Mouse (Mus musculus): ENCODE results near the gene Pcx. TPM values are rescaled to one million over a fixed set of nuclear protein-coding genes. Genes with fewer than 3 reads are reported as not detected.

The Pcx gene
- polyA plus RNA-seq, 1 experiment from 2014 or later, result 9.7 TPM

DNA sequence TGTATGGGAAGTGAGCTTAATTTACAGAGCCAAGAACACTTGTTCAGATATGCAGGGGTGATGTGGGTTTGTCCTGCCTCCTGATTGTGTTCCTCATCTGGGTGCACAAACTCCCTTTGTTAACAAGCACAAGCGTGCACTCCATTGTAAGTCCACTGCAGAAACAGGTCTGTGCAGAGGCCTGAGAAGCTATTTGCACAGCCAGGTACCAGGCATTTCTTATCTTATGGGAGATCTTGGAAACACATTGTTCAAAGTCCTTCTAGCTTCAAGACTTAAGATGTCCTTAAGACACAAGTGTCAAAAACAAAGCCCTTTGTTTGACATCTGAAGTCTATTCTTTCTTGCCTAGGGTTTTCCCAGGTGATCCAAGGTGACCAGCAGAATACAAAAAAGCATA, 5.4 kb upstream of the Pcx start:
- 92% methylated on average over 1 of the region's 1 CpGs for WGBS
- DNase-seq (ENCODE audit: low spot score), result no peak
- H3K27ac ChIP-seq (ENCODE audit: low read depth), result no peak overlapping the region
- peaks cover 3% of the 10 kb centered on the region; the same call in 1 of the 2 replicates for H3K4me1 ChIP-seq (replicated peaks; ENCODE audit: control insufficient read depth, insufficient read depth, low read length)
- H3K27me3 ChIP-seq (replicated peaks; ENCODE audit: control insufficient read depth, insufficient read depth, low read length), result no peaks in the 10 kb centered on the region
- no peak for ATAC-seq (replicated peaks; ENCODE audit: low FRiP score, low TSS enrichment, low read depth)
- no peaks in the 10 kb centered on the region for H3K9me3 ChIP-seq (ENCODE audit: control insufficient read depth, low read length)
- no peak overlapping the region for H3K4me3 ChIP-seq (ENCODE audit: low read depth, low read length)
- no peak overlapping the region for H3K9ac ChIP-seq (ENCODE audit: low read length)
- no peaks in the 10 kb centered on the region for H3K36me3 ChIP-seq (ENCODE audit: control insufficient read depth, insufficient read depth, low read length)
- H3K4me2 ChIP-seq (ENCODE audit: low read length), result no peak overlapping the region

DNA sequence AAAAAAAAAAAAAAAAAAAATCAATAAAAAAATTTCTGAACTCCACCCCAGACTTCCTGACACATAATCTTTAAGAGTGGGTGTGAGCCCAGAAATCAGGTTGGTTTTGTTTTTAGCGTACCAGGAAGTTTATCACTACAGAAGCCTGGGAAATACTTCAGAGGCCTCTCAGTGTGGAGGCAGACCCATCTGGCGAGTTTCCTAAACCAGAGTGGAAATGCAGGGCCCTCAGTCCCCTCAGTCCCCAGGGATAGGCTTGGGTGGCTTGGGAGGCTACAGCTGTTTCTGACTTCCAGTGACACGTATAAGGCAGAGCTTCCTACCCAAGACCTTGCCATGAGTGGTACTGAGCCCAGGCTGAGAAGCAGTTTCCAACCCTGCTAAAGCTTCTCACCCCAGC, 2.5 kb upstream of the Pcx start:
- Histone ChIP-seq H3K36me3 (ENCODE audit: control insufficient read depth, insufficient read depth, low read length) (no peaks in the 10 kb centered on the region), H3K4me1 (replicated peaks; ENCODE audit: control insufficient read depth, insufficient read depth, low read length) (peaks cover 8% of the 10 kb centered on the region), H3K4me2 (ENCODE audit: low read length) (no peak overlapping the region), H3K4me3 (ENCODE audit: low read depth, low read length) (no peak overlapping the region), H3K9me3 (ENCODE audit: control insufficient read depth, low read length) (no peaks in the 10 kb centered on the region), H3K27me3 (replicated peaks; ENCODE audit: control insufficient read depth, insufficient read depth, low read length) (no peaks in the 10 kb centered on the region; the same call in 1 of the 2 replicates), H3K27ac (ENCODE audit: low read depth) (no peak overlapping the region), H3K9ac (ENCODE audit: low read length) (no peak overlapping the region)
- DNase-seq (ENCODE audit: low spot score) (no peak), ATAC-seq (replicated peaks; ENCODE audit: low FRiP score, low TSS enrichment, low read depth) (no peak)
- 67% methylated on average over 3 of the region's 3 CpGs for WGBS

DNA sequence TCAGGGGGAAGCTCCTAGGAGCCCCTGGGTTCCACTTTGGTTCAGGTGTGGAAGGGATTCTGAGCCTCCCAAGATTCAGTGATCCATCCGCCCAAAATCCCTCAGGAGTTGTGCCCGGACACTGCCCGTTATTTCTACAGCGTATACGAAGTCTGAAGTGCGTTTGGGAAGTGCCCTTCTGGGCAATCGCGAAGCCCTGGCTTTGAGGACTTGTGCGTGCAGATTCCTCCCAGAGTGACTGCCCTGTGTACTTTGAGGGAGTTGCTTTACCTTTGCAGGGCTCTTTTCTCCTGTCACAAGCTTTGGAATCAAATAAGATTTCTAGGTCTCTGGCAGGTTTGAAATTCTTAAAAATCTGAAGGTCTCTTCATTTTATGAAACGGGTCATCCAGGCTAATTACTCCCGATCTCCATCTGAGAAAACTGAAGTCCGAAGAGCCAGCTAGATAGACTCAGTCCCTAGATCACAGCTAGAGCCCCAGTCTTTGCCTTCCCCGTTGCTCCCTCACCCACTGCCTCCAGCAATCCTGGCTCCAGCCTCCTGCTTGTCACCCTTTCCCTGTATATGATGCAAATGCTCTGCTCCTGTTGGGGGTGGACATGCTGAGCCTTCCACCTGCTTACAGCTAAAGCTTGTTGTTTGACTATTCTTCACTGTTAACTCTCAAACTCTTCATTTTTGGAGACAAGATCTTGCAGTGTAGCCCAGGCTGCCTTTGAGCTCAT, 1.0 kb downstream of the Pcx start:
- Histone ChIP-seq H3K4me2 (ENCODE audit: low read length) (peak overlapping the region; percentile 49), H3K4me3 (ENCODE audit: low read depth, low read length) (peak overlapping the region; percentile 67), H3K9ac (ENCODE audit: low read length) (no peak overlapping the region), H3K27me3 (replicated peaks; ENCODE audit: control insufficient read depth, insufficient read depth, low read length) (no peaks in the 10 kb centered on the region; the same call in 1 of the 2 replicates), H3K27ac (ENCODE audit: low read depth) (no peak overlapping the region), H3K4me1 (replicated peaks; ENCODE audit: control insufficient read depth, insufficient read depth, low read length) (peaks cover 16% of the 10 kb centered on the region), H3K9me3 (ENCODE audit: control insufficient read depth, low read length) (no peaks in the 10 kb centered on the region), H3K36me3 (ENCODE audit: control insufficient read depth, insufficient read depth, low read length) (no peaks in the 10 kb centered on the region)
- ATAC-seq (replicated peaks; ENCODE audit: low FRiP score, low TSS enrichment, low read depth) (no peak), DNase-seq (ENCODE audit: low spot score) (peak; percentile 49)
- 7% methylated on average over 13 of the region's 13 CpGs for WGBS

- DNase-seq (ENCODE audit: low spot score) (no peak), ATAC-seq (replicated peaks; ENCODE audit: low FRiP score, low TSS enrichment, low read depth) (no peak)
Observed at GRCm38 (mm10) chr19:4513236-4513858, 3.1 kb downstream of the Pcx start.

DNA sequence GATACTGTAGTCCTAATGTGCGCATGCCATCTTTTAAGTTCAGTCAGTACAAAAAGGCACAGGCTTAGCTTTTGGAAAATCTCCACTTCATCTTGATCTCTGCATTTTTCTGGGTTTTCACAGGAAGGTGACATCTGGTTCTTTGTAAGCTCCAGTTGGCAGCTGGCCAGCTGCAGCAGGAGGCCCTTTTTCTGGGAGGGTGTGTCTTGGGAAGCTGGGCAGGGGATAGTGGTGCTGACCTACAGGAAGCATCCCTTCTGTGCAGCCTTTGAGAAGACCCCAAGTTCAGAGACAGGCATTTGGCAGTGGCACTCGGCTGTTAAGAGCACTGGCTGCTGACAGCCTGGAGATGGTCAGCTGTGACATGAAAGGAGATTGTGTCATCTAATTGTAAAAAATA, 5.5 kb downstream of the Pcx start:
- no peaks in the 10 kb centered on the region for H3K9me3 ChIP-seq (ENCODE audit: control insufficient read depth, low read length)
- DNase-seq (ENCODE audit: low spot score) (peak; percentile 66), ATAC-seq (replicated peaks; ENCODE audit: low FRiP score, low TSS enrichment, low read depth) (0 out of 2 replicates have a peak, but pooled peaks have one; percentile 27)
- peaks cover 12% of the 10 kb centered on the region for H3K4me1 ChIP-seq (replicated peaks; ENCODE audit: control insufficient read depth, insufficient read depth, low read length)
- no peaks in the 10 kb centered on the region; the same call in 1 of the 2 replicates for H3K27me3 ChIP-seq (replicated peaks; ENCODE audit: control insufficient read depth, insufficient read depth, low read length)
- 42% methylated on average over 2 of the region's 2 CpGs for WGBS
- no peak overlapping the region for H3K9ac ChIP-seq (ENCODE audit: low read length)
- H3K27ac ChIP-seq (ENCODE audit: low read depth), result peak overlapping the region; percentile 51; the same call in 1 of the 2 replicates
- H3K36me3 ChIP-seq (ENCODE audit: control insufficient read depth, insufficient read depth, low read length), result no peaks in the 10 kb centered on the region
- H3K4me3 ChIP-seq (ENCODE audit: low read depth, low read length), result no peak overlapping the region
- H3K4me2 ChIP-seq (ENCODE audit: low read length), result no peak overlapping the region

More at GRCm38 (mm10) chr19:4513236-4513858, 3.1 kb downstream of the Pcx start:
- H3K9me3 ChIP-seq (ENCODE audit: control insufficient read depth, low read length), result no peaks in the 10 kb centered on the region
- no peak overlapping the region for H3K4me3 ChIP-seq (ENCODE audit: low read depth, low read length)
- H3K4me1 ChIP-seq (replicated peaks; ENCODE audit: control insufficient read depth, insufficient read depth, low read length), result peaks cover 16% of the 10 kb centered on the region
- WGBS, result 69% methylated on average over 4 of the region's 4 CpGs
- H3K36me3 ChIP-seq (ENCODE audit: control insufficient read depth, insufficient read depth, low read length), result no peaks in the 10 kb centered on the region
- no peak overlapping the region for H3K9ac ChIP-seq (ENCODE audit: low read length)
- no peak overlapping the region for H3K4me2 ChIP-seq (ENCODE audit: low read length)
- H3K27ac ChIP-seq (ENCODE audit: low read depth), result no peak overlapping the region
- H3K27me3 ChIP-seq (replicated peaks; ENCODE audit: control insufficient read depth, insufficient read depth, low read length), result no peaks in the 10 kb centered on the region; the same call in 1 of the 2 replicates

GRCm38 (mm10) chr19:4516288-4516687, 6.0 kb downstream of the Pcx start:
- Histone ChIP-seq H3K9me3 (ENCODE audit: control insufficient read depth, low read length) (no peaks in the 10 kb centered on the region), H3K36me3 (ENCODE audit: control insufficient read depth, insufficient read depth, low read length) (no peaks in the 10 kb centered on the region), H3K27ac (ENCODE audit: low read depth) (peak overlapping the region; percentile 51; the same call in 1 of the 2 replicates), H3K4me1 (replicated peaks; ENCODE audit: control insufficient read depth, insufficient read depth, low read length) (peaks cover 8% of the 10 kb centered on the region), H3K4me2 (ENCODE audit: low read length) (no peak overlapping the region), H3K4me3 (ENCODE audit: low read depth, low read length) (no peak overlapping the region), H3K9ac (ENCODE audit: low read length) (no peak overlapping the region), H3K27me3 (replicated peaks; ENCODE audit: control insufficient read depth, insufficient read depth, low read length) (no peaks in the 10 kb centered on the region; the same call in 1 of the 2 replicates)
- 59% methylated on average over 2 of the region's 2 CpGs for WGBS
- ATAC-seq (replicated peaks; ENCODE audit: low FRiP score, low TSS enrichment, low read depth), result no peak
- DNase-seq (ENCODE audit: low spot score), result no peak

GRCm38 (mm10) chr19:4517483-4517882, 7.2 kb downstream of the Pcx start:
- no peaks in the 10 kb centered on the region for H3K9me3 ChIP-seq (ENCODE audit: control insufficient read depth, low read length)
- no peaks in the 10 kb centered on the region for H3K36me3 ChIP-seq (ENCODE audit: control insufficient read depth, insufficient read depth, low read length)
- H3K9ac ChIP-seq (ENCODE audit: low read length), result no peak overlapping the region
- no peaks in the 10 kb centered on the region for H3K27me3 ChIP-seq (replicated peaks; ENCODE audit: control insufficient read depth, insufficient read depth, low read length)
- H3K4me2 ChIP-seq (ENCODE audit: low read length), result no peak overlapping the region
- 89% methylated on average over 1 of the region's 1 CpGs for WGBS
- H3K4me3 ChIP-seq (ENCODE audit: low read depth, low read length), result no peak overlapping the region
- H3K27ac ChIP-seq (ENCODE audit: low read depth), result no peak overlapping the region
- ATAC-seq (replicated peaks; ENCODE audit: low FRiP score, low TSS enrichment, low read depth) (no peak), DNase-seq (ENCODE audit: low spot score) (peak; percentile 40)
- peaks cover 8% of the 10 kb centered on the region for H3K4me1 ChIP-seq (replicated peaks; ENCODE audit: control insufficient read depth, insufficient read depth, low read length)

DNA sequence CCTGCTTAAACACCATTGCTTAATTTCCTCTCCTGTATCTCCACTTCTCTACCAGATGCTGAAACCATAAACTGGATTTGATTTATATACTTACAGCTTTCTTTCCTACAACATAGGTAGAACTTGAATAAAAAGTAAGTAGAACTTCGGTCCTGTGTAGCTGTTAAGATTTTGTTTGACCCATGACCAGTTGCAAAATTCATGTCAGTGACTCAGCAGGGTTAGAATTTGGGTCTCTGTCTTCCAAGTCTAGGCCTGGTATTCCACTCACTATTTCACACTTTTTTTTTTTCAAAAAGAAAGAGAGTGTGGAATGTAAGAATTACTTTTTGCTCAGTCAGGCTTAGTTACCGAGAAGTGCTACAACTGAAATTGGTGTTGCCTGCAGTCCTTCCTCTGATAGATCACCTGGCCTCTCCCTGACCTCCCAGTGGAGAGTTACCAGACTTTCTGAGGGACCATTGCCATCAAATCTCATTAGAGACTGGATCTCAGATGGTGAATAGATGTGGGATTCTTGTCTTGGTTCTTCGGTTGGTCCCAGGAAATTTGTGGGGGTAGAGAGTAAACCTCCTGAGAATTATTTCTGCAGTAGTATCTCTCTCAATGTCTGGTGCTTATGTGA, 11.3 kb downstream of the Pcx start:
- Histone ChIP-seq H3K27ac (ENCODE audit: low read depth) (no peak overlapping the region), H3K9me3 (ENCODE audit: control insufficient read depth, low read length) (no peaks in the 10 kb centered on the region), H3K27me3 (replicated peaks; ENCODE audit: control insufficient read depth, insufficient read depth, low read length) (no peaks in the 10 kb centered on the region), H3K9ac (ENCODE audit: low read length) (no peak overlapping the region), H3K4me3 (ENCODE audit: low read depth, low read length) (no peak overlapping the region), H3K4me1 (replicated peaks; ENCODE audit: control insufficient read depth, insufficient read depth, low read length) (no peaks in the 10 kb centered on the region), H3K36me3 (ENCODE audit: control insufficient read depth, insufficient read depth, low read length) (no peaks in the 10 kb centered on the region), H3K4me2 (ENCODE audit: low read length) (no peak overlapping the region)
- WGBS, result 72% methylated on average over 3 of the region's 3 CpGs
- DNase-seq (ENCODE audit: low spot score), result no peak
- ATAC-seq (replicated peaks; ENCODE audit: low FRiP score, low TSS enrichment, low read depth), result no peak
